Mouse (Mus musculus) embryonic facial prominence, embryonic 11.5 days (tissue): Measurements from ENCODE around the gene Pus7l. TPM values are rescaled to one million over a fixed set of nuclear protein-coding genes. Genes with fewer than 3 reads are reported as not detected.

Source experiments
- ATAC-seq: fragments of 200-750 bp; cut with Nextera tagmentation; replicated peaks from 2 replicates; pipeline ENCODE4 v1.8.0; 2017; ENCODE audit warnings: low read depth; ENCODE audit not compliant: insufficient number of reproducible peaks, low FRiP score, low TSS enrichment
- DNase-seq: peaks from one replicate; pipeline ENCODE4 v3.0.0-alpha.2; 2015; ENCODE audit warnings: low spot score
- H3K27ac ChIP-seq: fragments of 300-500 bp; sonication (generic); replicated peaks from 2 replicates; pipeline ENCODE4 v1.5.1; 2014; ENCODE audit warnings: mild to moderate bottlenecking, low read depth, low read length, control low read depth
- H3K27me3 ChIP-seq: fragments of 300-500 bp; sonication (generic); 2 replicates; pipeline ENCODE4 v1.6.1; 2014; ENCODE audit warnings: mild to moderate bottlenecking, low read length, moderate library complexity, mixed read lengths; ENCODE audit not compliant: control insufficient read depth, insufficient read depth
- H3K36me3 ChIP-seq: fragments of 300-500 bp; sonication (generic); replicated peaks from 2 replicates; pipeline ENCODE4 v1.6.1; 2014; ENCODE audit warnings: low read depth, mild to moderate bottlenecking, low read length, moderate library complexity, mixed read lengths; ENCODE audit not compliant: control insufficient read depth, insufficient read depth
- H3K4me1 ChIP-seq: fragments of 300-500 bp; sonication (generic); 2 replicates; pipeline ENCODE4 v1.6.1; 2014; ENCODE audit warnings: low read length, mixed read lengths; ENCODE audit not compliant: control insufficient read depth, insufficient read depth
- H3K4me2 ChIP-seq: fragments of 300-500 bp; sonication (generic); 2 replicates; pipeline ENCODE4 v1.6.1; 2014; ENCODE audit warnings: low read depth, mild to moderate bottlenecking, control low read depth, low read length, moderate library complexity
- H3K4me3 ChIP-seq: fragments of 300-500 bp; sonication (generic); 2 replicates; pipeline ENCODE4 v1.5.1; 2014; ENCODE audit warnings: low read depth, low read length, control low read depth
- H3K9ac ChIP-seq: fragments of 300-500 bp; sonication (generic); replicated peaks from 2 replicates; pipeline ENCODE4 v1.6.1; 2014; ENCODE audit warnings: mild to moderate bottlenecking, control low read depth, low read length
- H3K9me3 ChIP-seq: fragments of 300-500 bp; sonication (generic); replicated peaks from 2 replicates; pipeline ENCODE4 v1.6.1; 2016; ENCODE audit warnings: mild to moderate bottlenecking, low read length, inconsistent platforms, mixed read lengths; ENCODE audit not compliant: control insufficient read depth
- WGBS: fragments of 180-500 bp; shearing (Covaris S2); extraction: QIAGEN DNeasy Blood & Tissue Kit; methylation state at CpG from one replicate; pipeline ENCODE4 v1.1.7; 2014; 5-methylcytosine and 5-hydroxymethylcytosine counted together
- polyA plus RNA-seq: library from polyadenylated mRNA; unstranded; fragments of >200 nt; fragmentation: Nextera tagmentation; extraction: Ambion mirVana; gene quantifications from 2 replicates; pipeline ENCODE4 v1.2.1, GENCODE M21; 2014

Gene Pus7l
- polyA plus RNA-seq, 1 experiment from 2014 or later: 12.0 TPM

DNA sequence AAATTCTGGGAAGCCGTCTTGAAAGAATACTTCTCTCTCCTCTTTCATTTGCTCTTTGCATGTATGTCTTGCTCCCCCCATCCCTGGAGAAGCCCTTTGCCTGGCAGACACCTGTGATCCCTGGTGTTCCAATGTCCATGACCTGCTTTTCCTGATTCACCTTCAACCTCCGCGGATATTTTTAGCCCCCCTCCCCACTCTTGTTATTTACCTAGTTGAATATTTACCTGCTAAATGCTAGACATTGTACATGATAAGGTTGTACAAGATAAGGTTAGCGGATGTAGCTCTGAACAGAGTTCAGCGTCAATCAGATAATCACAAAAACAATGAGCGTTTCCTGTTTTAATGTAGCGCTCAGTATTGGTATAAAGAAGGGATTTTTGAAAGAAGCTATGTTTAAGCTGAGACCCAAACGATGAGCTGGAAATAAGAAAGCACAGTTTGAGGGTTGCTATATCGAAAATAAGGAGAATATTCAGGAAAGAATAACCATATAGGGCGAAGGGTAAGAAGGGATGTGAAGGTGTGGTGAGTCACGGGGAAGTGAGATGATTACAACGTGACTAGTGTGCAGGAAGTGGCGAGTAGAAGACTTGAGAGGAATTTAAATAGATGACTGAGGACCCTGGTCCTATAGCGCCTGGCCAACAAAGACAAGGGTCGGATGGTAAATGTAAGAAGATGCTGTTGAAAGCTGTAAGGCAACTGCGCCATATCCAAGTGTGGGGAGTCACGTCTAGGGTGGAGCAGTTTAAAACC lies 15.7 kb upstream of the Pus7l start:
- Histone ChIP-seq H3K27me3 (no peaks in the 10 kb centered on the region), H3K4me1 (no peaks in the 10 kb centered on the region), H3K36me3 (no peaks in the 10 kb centered on the region), H3K27ac (no peak overlapping the region), H3K4me2 (no peak overlapping the region), H3K4me3 (no peak overlapping the region), H3K9ac (no peak overlapping the region), H3K9me3 (no peaks in the 10 kb centered on the region)
- no peak for DNase-seq
- no peak for ATAC-seq
- 84% methylated on average over 17 of the region's 17 CpGs for WGBS

DNA sequence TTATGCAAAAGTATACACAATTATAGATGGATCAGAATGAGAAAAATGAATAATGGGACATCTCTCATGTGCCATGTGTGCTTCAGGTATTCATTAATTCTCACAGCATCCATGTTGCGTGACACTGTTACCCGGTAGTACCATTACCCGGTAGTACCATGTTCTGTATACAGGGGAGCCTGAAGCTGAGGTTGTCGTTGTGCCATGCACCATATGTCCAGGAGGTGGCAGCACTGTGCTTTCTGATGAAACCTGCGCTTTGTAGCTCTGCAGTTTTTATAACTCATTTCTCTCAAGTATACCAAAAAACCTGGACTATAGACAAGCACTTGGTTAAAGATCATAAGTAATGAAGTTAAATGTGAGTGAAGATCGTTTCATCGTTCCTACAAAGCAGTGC lies 14.1 kb upstream of the Pus7l start:
- H3K27me3 ChIP-seq: no peaks in the 10 kb centered on the region
- H3K4me3 ChIP-seq: no peak overlapping the region
- H3K4me2 ChIP-seq: no peak overlapping the region
- no peaks in the 10 kb centered on the region for H3K4me1 ChIP-seq
- ATAC-seq (peak; percentile 73; the same call in 1 of the 2 replicates), DNase-seq (peak; percentile 92)
- H3K9ac ChIP-seq: no peak overlapping the region
- no peak overlapping the region for H3K27ac ChIP-seq
- no peaks in the 10 kb centered on the region for H3K9me3 ChIP-seq
- H3K36me3 ChIP-seq: no peaks in the 10 kb centered on the region
- 30% methylated on average over 7 of the region's 7 CpGs for WGBS

DNA sequence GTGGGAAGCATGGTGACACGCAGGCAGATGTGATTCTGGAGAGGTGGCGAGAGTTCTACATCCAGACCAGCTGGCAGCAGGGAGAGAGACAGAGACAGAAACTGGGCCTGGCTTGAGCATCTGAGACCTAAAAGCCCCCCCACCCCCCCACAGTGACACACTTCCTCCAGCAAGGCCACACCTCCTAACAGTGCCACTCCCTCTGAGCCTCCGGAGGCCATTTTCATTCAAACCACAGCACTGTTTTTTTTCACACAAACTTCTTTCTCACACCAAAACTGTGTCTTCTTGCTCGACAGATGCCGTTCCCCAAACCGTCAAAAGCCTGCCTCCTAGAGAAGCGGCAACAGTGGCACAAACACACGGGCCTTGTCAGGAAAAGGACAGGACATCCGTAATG lies 10.2 kb upstream of the Pus7l start:
- H3K4me1 ChIP-seq: no peaks in the 10 kb centered on the region

DNA sequence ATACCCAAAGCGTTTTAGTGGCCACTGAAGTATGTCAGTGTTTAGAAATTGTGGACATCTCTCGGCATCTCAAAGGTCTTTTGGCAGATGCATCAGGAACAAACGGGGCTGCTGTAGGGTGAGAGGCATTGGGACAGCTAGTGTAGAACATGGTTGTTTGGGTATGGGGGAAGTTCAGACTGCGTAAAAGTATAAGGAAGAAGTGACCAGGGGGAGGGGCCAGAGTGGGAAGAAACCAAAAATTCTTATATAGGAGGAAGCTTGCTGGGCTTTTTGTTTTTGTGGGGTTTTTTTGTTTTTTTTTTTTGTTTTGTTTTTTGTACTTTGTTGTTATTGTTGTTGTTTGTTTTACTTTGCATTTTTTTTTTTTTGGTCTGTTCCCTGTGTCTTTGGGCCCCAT lies 1.5 kb upstream of the Pus7l start:
- no peaks in the 10 kb centered on the region for H3K4me1 ChIP-seq
- H3K4me3 ChIP-seq: no peak overlapping the region
- no peak overlapping the region for H3K4me2 ChIP-seq
- H3K27ac ChIP-seq: no peak overlapping the region
- 85% methylated on average over 4 of the region's 4 CpGs for WGBS
- no peak overlapping the region for H3K9ac ChIP-seq
- H3K36me3 ChIP-seq: no peaks in the 10 kb centered on the region
- ATAC-seq (no peak), DNase-seq (no peak)
- no peaks in the 10 kb centered on the region for H3K27me3 ChIP-seq
- no peaks in the 10 kb centered on the region for H3K9me3 ChIP-seq

More for the DNA sequence above, 10.2 kb upstream of the Pus7l start:
- Histone ChIP-seq H3K9ac (no peak overlapping the region), H3K27me3 (no peaks in the 10 kb centered on the region), H3K9me3 (no peaks in the 10 kb centered on the region), H3K4me2 (no peak overlapping the region), H3K36me3 (no peaks in the 10 kb centered on the region), H3K4me3 (no peak overlapping the region), H3K27ac (no peak overlapping the region)
- WGBS: 89% methylated on average over 9 of the region's 9 CpGs
- no peak for ATAC-seq
- no peak for DNase-seq

DNA sequence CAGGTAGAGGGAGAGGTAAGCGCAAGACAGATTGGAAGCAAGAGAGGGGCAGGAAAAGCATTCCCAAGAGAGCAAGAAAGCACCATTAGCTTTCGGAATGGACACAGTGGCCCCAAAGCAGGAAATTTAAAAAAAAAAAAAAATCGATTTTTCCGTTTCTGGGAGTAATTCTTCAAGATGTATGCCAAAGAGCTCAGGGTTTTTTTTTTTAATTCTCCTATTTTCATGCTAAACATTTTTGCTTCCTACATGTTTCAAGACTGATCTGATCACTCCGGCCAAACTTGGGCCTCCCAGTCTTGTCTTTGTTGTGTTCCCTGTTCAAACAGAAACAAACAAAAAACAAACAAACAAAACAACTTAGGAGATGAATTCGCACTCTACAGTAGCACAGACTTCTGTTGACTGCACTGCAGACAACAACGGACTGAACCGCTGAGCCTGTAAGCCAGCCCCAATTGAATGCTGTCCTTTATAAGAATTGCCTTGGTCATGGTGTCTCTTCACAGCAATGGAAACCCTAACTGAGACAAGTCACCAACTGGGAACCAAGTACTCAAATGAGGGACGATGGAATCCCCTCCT lies 797 bp upstream of the Pus7l start:
- no peaks in the 10 kb centered on the region for H3K4me1 ChIP-seq
- no peaks in the 10 kb centered on the region for H3K27me3 ChIP-seq
- no peaks in the 10 kb centered on the region for H3K9me3 ChIP-seq
- 0 out of 2 replicates have a peak overlapping the region, but pooled peaks have one; percentile 4 for H3K27ac ChIP-seq
- no peaks in the 10 kb centered on the region for H3K36me3 ChIP-seq
- peak overlapping the region; percentile 76 for H3K4me3 ChIP-seq
- peak overlapping the region; percentile 73 for H3K9ac ChIP-seq
- H3K4me2 ChIP-seq: peak overlapping the region; percentile 67
- WGBS: 42% methylated on average over 9 of the region's 9 CpGs
- no peak for DNase-seq
- ATAC-seq: no peak

DNA sequence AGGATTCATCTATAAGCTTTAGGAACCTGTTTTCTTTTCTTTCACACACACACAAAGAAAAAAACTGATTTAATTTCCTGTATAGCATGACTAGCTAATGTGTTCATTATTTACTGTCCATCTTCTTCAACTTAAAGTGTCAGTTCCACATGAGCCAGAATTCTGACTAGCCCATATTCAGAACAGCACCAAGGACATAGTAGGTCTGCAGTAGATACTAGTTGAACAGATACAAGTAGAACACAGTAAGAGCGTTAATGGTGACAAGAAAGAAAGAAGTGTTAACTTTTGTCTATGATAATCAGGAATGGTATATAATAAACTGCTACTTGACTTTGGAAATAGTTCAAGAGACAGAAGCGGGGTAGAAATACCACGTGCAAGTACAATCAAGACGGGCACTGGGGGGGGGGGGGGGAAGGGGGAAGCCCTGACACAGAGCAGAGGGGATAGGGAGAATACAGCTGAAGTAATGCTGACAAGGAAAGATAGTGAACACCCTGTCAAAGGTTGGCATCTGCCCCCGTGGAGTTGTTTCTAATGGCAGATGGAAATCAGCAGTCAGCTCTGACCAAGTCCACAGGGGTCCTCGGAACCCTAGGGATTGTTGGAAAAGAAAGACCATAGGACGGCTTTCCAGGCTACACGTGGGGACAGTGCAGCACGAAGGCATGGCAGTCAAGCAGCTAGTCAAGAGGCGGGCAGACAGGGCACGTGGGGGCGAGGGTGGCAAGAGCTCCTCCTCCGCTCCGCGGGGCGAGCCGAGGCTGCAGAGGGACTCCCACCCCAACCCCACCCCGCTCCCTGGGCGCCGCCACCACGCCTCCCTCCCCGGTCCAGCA lies 559 bp downstream of the Pus7l start:
- no peaks in the 10 kb centered on the region for H3K4me1 ChIP-seq
- 11% methylated on average over 22 of the region's 22 CpGs for WGBS
- peak overlapping the region; percentile 76 for H3K4me3 ChIP-seq
- no peak overlapping the region for H3K27ac ChIP-seq
- no peaks in the 10 kb centered on the region for H3K27me3 ChIP-seq
- peak overlapping the region; percentile 73 for H3K9ac ChIP-seq
- ATAC-seq: peak; percentile 86
- no peaks in the 10 kb centered on the region for H3K9me3 ChIP-seq
- peak overlapping the region; percentile 69 for H3K4me2 ChIP-seq
- no peak for DNase-seq
- no peaks in the 10 kb centered on the region for H3K36me3 ChIP-seq

DNA sequence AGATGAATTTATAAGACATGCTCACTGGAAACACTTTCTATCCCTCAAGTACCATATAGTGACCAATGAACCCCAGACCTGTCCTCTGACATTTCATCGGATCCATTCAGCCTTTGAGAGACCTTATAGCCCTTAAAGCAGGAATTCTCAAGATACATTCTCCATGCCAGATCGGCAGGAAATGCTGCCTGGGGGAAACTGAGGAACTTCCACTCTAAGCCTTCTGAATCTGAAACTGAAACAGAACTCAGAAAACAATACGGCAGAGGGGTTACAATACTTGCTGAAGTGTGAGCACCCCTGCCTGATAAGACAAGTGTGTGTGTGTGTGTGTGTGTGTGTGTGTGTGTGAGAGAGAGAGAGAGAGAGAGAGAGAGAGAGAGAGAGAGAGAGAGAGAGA lies 4.1 kb downstream of the Pus7l start:
- Histone ChIP-seq H3K4me1 (no peaks in the 10 kb centered on the region), H3K4me2 (no peak overlapping the region), H3K27me3 (no peaks in the 10 kb centered on the region), H3K27ac (no peak overlapping the region), H3K36me3 (no peaks in the 10 kb centered on the region), H3K9ac (no peak overlapping the region), H3K4me3 (no peak overlapping the region), H3K9me3 (no peaks in the 10 kb centered on the region)
- DNase-seq (no peak), ATAC-seq (no peak)
- whole genome bisulfite sequencing: 86% methylated on average over 3 of the region's 3 CpGs

DNA sequence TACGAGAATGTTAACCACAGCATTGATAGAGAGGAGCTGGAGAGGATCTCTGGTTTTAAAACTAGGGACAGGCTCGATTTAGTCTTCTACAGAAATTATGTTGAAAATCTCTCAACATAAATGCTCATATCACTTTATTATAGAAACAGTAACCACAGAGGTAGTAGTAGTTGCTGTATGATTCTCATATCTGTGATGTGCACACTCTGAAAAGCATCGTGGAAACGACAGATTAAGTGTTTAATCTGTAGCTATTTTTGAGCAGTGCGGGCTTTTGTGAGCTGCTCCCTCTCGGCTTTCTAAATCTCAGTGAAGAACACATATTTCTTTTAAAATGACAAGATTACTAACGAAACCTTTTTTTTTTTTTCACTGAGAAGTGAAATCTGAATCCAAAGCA lies 7.8 kb downstream of the Pus7l start:
- Histone ChIP-seq H3K4me1 (no peaks in the 10 kb centered on the region), H3K27me3 (no peaks in the 10 kb centered on the region), H3K4me2 (no peak overlapping the region), H3K4me3 (no peak overlapping the region), H3K9ac (no peak overlapping the region), H3K36me3 (no peaks in the 10 kb centered on the region), H3K9me3 (no peaks in the 10 kb centered on the region), H3K27ac (no peak overlapping the region)
- 92% methylated on average over 7 of the region's 7 CpGs for WGBS
- DNase-seq: no peak
- no peak for ATAC-seq
